Mouse (Mus musculus) embryonic fibroblast, embryonic 13.5 days (primary cell): ENCODE measurements at regions not wholly inside any gene's neighbourhood (a gene's known extent, or its start where the extent isn't known, plus 50 kb on each side); places are given as distances from the start of the nearest gene placed in this dataset.

Experiments used
- CTCF ChIP-seq: IDR thresholded peaks from 2 replicates; pipeline ENCODE4 v1.5.1; 2011; ENCODE audit warnings: mild to moderate bottlenecking, control low read depth, low read length, moderate library complexity, borderline replicate concordance; ENCODE audit not compliant: insufficient read depth
- POLR2A ChIP-seq: IDR thresholded peaks from 2 replicates; pipeline ENCODE4 v1.6.1; 2011; ENCODE audit warnings: low read depth, mild to moderate bottlenecking, control low read depth, low read length, moderate library complexity

DNA sequence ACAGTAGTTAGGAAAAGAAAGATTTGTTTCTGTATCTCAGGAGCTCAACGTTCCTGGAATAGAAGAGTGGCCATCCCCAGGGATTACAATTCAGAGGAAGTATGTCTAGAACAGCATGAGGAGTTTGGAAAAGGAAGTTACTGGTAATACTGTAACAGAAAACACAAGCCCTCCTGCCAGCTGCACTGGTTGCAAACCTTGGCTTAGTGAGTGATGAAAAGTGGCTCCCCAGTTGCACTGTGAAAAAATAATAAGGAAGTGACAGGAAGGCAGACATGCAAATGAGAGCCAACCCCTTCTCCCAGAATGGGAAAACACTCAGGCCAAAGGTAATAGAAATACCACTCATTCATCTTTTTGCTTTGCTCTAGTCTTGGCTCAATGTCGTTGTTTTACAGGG is 207.6 kb downstream of the Gm28710 start:
- TF ChIP-seq POLR2A (no peak), CTCF (no peak)
